Mouse (Mus musculus) frontal cortex, postnatal 25 days (tissue): ENCODE measurements around the gene Hagh.

Experiments used
- DNase-seq, 2 experiments: peaks; one replicate each; pipeline ENCODE4 v3.0.0; 2022; ENCODE audit warnings: low spot score in 2 of 2

Hagh gene

GRCm38 (mm10) chr17:24839842-24840241 lies at the start of gene Hagh:
Gene Hagh (plus strand): TSS chr17:24840143.
- DNase-seq, result no peak

- DNase-seq, result no peak
Measured at GRCm38 (mm10) chr17:24792190-24792589, 47.8 kb upstream of the Hagh start.

- no peak for DNase-seq
Measured at GRCm38 (mm10) chr17:24794791-24795190, 45.2 kb upstream of the Hagh start.

GRCm38 (mm10) chr17:24796969-24797368 lies 43.0 kb upstream of the Hagh start:
- DNase-seq, result no peak

- DNase-seq, result no peak
Measured at GRCm38 (mm10) chr17:24798229-24798628, 41.7 kb upstream of the Hagh start.

- no peak for DNase-seq
Measured at GRCm38 (mm10) chr17:24799476-24799875, 40.5 kb upstream of the Hagh start.

- DNase-seq, result no peak
Measured at GRCm38 (mm10) chr17:24800524-24800923, 39.4 kb upstream of the Hagh start.

GRCm38 (mm10) chr17:24803952-24804951 lies 35.7 kb upstream of the Hagh start, which contains the start of gene Meiob:
Gene Meiob (plus strand): TSS chr17:24804289.
- no peak for DNase-seq

GRCm38 (mm10) chr17:24811211-24811610 lies 28.7 kb upstream of the Hagh start:
- no peak for DNase-seq

- DNase-seq, result no peak
Measured at GRCm38 (mm10) chr17:24812215-24812614, 27.7 kb upstream of the Hagh start.

GRCm38 (mm10) chr17:24815256-24815655 lies 24.7 kb upstream of the Hagh start:
- DNase-seq, result no peak

GRCm38 (mm10) chr17:24817503-24817902 lies 22.4 kb upstream of the Hagh start:
- DNase-seq, result no peak

- DNase-seq, result no peak
Measured at GRCm38 (mm10) chr17:24818172-24818571, 21.8 kb upstream of the Hagh start.

GRCm38 (mm10) chr17:24819469-24819868 lies 20.5 kb upstream of the Hagh start:
- DNase-seq, result no peak

- DNase-seq, result no peak
Measured at GRCm38 (mm10) chr17:24821351-24822280, 18.3 kb upstream of the Hagh start.

- no peak for DNase-seq
Measured at GRCm38 (mm10) chr17:24840341-24840740, 398 bp downstream of the Hagh start.

GRCm38 (mm10) chr17:24841133-24841532 lies 1.2 kb downstream of the Hagh start:
- no peak for DNase-seq

GRCm38 (mm10) chr17:24842631-24843030 lies 2.7 kb downstream of the Hagh start:
- no peak for DNase-seq

GRCm38 (mm10) chr17:24844525-24844924 lies 4.6 kb downstream of the Hagh start:
- no peak for DNase-seq

- no peak for DNase-seq
Measured at GRCm38 (mm10) chr17:24847386-24847785, 7.4 kb downstream of the Hagh start.

- no peak for DNase-seq
Measured at GRCm38 (mm10) chr17:24848600-24849031, 8.7 kb downstream of the Hagh start.

GRCm38 (mm10) chr17:24849733-24850064 lies 9.8 kb downstream of the Hagh start:
- DNase-seq, result no peak
